Mouse (Mus musculus): ENCODE data around the gene Zdhhc22.

Gene Zdhhc22

DNA sequence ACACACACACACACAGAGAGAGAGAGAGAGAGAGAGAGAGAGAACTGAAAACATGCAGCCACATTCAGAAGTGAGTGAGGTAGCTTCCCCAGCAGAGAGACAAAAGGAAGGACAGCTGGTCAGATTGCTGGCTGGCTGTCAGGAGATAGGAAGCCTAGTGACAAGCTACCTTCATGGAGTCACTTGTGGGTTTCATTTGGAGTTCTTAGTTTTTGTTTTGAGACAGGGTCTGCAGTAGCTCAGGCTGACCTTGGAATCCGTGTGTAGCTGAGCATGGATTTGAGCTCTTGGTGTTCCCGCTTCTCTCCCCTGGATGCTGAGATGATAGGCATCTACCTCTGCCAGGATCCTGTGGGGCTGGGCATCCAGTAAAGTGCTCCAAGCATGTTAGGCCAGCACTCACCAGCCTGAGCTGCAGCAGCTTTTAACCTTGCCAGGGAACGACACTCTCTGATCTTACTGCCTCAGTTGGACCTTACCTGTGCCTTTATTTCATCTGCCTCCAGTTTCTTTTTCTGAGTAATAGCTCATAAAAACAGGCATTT lies 29.4 kb downstream of the Zdhhc22 start:
- DNase-seq = no peak

DNA sequence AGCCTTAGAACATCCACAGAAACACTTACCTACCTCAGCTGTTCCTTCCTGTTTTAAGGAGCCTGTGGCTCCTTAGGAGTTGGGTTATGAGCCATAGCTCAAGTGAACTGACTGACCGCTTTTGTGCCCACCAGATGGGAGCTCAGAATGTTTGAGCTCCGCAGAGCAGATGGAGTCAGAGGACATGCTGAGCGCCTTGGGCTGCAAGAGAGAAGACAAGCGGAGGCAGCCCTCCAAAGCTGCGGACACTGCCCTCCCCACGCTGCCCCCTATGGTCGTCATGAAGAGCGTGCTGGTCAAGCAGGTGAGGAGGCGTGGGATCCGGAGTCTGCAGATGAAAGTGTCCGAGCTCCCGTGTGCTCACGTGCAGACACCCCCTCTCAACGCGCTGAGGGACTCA lies 30.1 kb downstream of the Zdhhc22 start:
- DNase-seq = no peak

GRCm38 (mm10) chr12:86959661-86960060 lies 30.6 kb downstream of the Zdhhc22 start:
- DNase-seq = no peak

GRCm38 (mm10) chr12:86958558-86958957 lies 31.7 kb downstream of the Zdhhc22 start:
- DNase-seq = no peak

- no peak for DNase-seq
These were observed 34.3 kb downstream of the Zdhhc22 start for GRCm38 (mm10) chr12:86955894-86956293.

GRCm38 (mm10) chr12:86952331-86952850 lies 37.8 kb downstream of the Zdhhc22 start:
- no peak for DNase-seq

GRCm38 (mm10) chr12:86950961-86951360 lies 39.3 kb downstream of the Zdhhc22 start:
- DNase-seq = no peak

DNA sequence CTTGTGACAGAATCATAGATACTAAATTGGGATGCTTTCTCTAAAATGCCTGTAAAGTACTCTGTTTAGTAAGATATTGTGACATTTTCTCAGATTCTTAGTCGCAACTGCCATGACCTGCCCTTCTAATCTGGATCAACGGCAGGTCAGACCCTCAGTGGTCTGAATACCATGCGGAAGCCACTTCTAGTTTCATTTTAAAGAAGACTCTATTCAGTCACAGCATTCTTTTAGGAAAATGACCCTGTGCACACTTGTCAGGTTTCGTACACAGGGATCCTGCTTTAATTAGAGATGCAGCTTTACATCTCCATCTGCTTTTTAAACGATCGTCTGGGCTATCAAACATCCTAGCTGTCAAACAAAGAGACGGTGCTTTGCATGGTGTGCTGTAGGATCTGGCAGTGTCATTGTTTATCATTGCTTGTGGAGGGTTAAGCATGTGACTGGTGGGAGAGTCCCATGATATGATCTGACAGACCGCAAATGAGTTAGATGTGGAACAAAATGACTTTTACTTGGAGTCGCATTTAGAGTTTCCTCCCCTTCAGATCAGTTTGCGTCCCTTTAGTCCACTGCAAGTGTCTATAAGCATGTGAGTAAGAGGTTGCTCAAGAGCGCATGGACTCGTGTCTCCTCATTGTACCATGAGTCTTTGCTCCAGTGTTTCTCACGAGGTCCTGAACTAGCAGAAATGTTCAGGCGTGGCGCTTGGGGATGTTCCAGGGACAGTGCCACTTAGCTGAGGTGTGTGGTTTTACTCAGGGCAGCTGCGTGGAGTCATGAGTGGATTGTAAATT lies 39.9 kb downstream of the Zdhhc22 start:
- no peak for DNase-seq

DNA sequence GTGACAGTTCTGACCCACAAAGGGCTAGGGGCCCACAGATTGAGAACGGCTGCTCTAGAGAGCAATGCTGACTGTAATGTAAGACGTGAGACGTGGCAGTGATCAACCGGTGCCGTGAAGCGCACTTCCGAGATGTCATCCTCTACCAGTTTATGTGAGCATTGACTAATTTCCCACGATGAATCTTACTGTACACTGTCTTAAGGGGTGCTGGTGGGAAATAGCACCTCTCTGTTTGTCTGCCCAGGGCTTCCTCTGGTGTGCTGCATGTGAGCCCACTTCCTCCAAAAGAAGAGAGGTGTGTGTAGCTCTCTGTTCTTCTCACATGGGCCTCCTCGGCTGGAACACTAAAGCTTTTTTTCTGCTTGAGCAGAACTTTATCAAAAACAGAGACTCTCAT lies 40.7 kb downstream of the Zdhhc22 start:
- DNase-seq = no peak

- DNase-seq = no peak
These were observed 41.6 kb downstream of the Zdhhc22 start for GRCm38 (mm10) chr12:86948627-86949026.

DNA sequence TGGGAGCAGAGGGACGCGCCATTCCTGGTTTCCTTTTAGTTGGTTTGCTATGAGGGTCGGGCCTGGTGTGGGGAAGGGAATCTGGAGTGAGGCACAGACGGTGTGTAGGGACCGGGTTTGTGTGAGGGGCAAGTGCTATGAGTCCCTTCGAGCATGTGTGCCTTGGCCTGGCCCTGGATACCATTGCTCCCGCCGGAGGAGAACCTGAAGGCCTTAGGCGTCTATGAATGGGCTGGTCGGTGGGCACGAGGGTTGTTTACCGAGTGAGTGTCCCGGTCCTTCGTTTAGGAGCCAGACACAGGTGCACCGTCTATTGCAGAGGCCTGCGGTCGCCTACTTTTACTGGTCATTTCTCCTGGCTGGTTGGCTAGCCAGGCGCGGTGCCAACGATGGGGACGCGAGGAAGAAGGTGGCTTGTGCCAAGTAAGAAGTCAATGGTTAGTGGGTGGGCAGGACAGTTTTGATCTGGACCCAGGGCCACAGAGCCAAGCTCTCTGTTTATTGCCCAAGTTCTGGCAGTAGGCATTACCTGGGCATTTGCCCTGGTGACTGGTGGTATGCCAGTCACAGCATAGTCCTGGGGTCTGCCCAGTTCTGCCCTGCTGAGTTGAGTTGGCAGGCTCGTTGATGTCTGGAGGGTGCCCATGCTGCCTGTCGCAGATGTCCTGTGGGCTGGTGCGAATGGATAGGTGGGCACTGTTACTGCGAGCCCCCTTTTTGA lies 42.4 kb downstream of the Zdhhc22 start:
- DNase-seq = peak; percentile 58 to 67

- DNase-seq = peak; percentile 97 to 99
These were observed 43.2 kb downstream of the Zdhhc22 start, which contains the start of gene Cipc for GRCm38 (mm10) chr12:86946862-86947574. Gene Cipc (plus strand): TSS chr12:86947043.

GRCm38 (mm10) chr12:86946301-86946781 lies 43.9 kb downstream of the Zdhhc22 start:
- DNase-seq = no peak

DNA sequence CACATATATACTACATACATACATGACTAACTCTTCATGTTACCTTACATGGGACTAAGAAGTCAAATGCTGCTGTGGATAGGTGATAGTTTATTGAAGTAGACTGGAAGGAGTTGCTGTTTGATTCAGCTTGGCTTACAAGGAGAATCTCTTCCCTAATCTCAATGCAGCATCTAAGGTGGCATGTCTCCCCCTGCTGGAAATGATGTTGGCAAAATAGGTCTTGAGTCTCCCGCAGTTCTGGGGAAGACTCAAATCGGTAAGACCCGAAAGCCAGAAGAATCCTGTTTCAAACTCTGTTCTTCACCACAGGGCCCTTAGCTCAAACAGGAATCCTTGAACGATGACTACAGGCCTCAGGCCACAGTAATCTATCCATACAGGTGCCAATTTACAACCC lies 45.1 kb downstream of the Zdhhc22 start:
- DNase-seq = peak; percentile 73 to 80

GRCm38 (mm10) chr12:86943421-86943820 lies 46.8 kb downstream of the Zdhhc22 start:
- DNase-seq = no peak

- DNase-seq = no peak
These were observed 48.3 kb downstream of the Zdhhc22 start for GRCm38 (mm10) chr12:86941734-86942486.

GRCm38 (mm10) chr12:86941173-86941572 lies 49.1 kb downstream of the Zdhhc22 start:
- DNase-seq = no peak

GRCm38 (mm10) chr12:86938571-86938970 lies 51.7 kb downstream of the Zdhhc22 start:
- DNase-seq = no peak

DNA sequence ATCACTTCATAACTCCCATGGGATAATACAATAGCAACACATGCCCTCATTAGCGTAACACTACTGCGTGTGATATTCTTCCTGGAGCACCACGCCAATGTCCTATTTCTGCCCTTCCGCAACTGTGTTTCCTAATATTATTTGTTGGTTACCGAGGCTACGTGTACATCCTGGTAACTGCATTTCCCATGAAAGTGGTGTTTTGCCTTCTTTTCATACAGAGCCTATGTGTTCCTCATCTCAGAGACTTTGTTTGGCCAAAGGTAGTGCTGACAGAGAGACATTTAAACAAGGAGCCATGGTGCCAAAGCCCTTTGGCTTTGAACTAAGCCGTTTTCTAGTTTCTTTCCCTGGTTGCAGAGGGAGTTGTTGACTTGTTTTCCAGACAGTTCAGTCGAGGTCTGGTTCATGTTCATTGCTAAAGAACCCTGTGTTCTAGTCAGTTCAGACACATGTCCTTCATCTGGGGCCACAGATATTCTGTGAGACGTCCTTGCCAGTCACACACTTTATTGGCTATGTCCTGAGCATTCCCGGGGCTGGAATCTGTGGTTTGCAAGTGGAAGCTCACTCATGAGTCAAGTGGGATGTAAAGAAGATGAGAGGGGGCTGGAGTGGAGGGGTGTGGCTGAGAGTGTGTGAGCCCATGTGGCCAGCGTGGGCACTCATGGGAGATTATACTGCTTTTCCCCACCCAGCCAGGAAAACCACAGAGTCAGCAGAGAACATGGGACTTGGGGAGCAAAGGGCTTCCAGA lies 53.5 kb downstream of the Zdhhc22 start:
- DNase-seq = no peak

DNA sequence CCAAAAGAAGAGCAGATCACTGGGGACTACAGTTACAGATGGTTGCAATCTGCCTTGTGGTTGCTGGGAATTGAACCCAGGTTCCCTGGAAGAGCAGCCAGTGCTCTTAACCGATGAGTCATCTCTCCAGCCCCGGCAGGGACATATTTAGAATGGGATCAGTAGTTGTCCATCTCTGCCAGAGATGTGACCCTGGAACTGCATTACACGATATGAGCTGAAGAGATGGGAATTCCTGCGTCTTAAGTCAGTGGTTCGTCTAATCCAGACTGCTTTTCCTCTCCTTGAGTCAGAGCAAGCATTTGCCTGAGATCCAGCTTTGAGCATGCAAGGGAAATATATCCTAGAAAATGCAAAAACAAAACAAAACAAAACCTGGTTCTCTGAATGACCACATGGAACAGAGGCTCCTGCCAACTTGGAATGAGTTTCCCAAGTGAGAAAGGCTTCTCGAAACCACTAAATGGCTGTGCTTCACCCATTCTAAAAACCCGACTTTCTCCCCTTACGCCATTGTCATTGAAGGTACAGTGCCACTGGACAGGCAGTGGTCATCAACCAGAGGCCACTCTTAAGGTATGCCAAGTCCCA lies 54.4 kb downstream of the Zdhhc22 start:
- DNase-seq = no peak

DNA sequence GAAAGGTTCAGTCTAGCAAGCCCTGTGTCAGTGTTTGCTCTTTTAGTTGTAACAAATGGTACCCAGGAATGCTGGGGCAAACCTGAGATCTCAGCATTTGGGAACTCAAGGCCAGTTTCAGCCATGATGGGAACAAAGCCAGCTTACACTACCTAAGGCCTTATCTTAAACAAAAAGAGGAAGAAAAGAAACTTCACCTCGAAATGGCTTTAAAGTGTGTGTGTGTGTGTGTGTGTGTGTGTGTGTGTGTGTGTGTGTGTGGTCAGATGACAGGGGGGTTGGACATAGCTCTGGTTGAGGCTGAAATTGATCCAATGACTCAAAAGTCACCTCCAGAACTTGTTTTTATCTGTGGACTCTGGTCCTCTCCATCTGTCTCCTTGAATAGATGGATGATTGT lies 55.5 kb downstream of the Zdhhc22 start:
- no peak for DNase-seq
